Mouse (Mus musculus) heart, postnatal 14 days (tissue): ENCODE measurements around the gene Rgs7bp. TPM values are rescaled to one million over a fixed set of nuclear protein-coding genes. Genes with fewer than 3 reads are reported as not detected.
"Not testable (repeated sequence)": the region's sequence is repeated elsewhere in the genome, so short reads cannot be mapped to it uniquely, and the experiment has no call there.

Experiments used
- DNase-seq, 2 experiments: peaks; one replicate each; pipeline ENCODE4 v3.0.0; 2021 to 2022
- intact Hi-C: fragments of 180-260 bp; cut with DNase I; formaldehyde crosslinking; loops from one replicate; pipeline ENCODE4 v1.15.1; 2025
- total RNA-seq, 2 experiments: library from RNA; stranded (reverse); gene quantifications; 2 replicates each; pipeline ENCODE4 v1.2.3; 2021

The Rgs7bp gene
- total RNA-seq, 2 experiments from 2014 or later = 3.8 to 4.3 TPM

DNA sequence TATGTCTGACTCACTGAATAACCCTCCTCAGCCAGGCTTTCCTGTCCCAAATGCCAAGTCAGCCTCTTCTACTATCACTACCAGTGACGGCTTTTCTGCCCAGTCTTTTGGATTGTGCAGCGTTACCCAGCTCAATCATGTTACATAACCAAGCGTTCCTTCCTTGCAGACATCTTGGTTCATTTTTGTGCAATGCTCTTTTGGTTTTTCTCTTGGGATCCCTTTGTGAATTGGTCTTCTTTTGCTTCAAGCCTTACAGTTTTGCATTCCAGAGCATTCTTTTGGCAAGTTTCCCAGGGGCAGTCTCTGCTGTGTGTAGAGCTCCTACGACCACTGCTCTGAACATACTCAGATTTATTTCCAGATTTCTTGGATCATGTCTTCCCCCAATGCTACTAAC lies 95.0 kb downstream of the Rgs7bp start:
- intact Hi-C loops = loop anchor here (5.0 kb wide), 1 partner anchor 78 kb away; no protein-coding TSS in a partner anchor
- no peak for DNase-seq

DNA sequence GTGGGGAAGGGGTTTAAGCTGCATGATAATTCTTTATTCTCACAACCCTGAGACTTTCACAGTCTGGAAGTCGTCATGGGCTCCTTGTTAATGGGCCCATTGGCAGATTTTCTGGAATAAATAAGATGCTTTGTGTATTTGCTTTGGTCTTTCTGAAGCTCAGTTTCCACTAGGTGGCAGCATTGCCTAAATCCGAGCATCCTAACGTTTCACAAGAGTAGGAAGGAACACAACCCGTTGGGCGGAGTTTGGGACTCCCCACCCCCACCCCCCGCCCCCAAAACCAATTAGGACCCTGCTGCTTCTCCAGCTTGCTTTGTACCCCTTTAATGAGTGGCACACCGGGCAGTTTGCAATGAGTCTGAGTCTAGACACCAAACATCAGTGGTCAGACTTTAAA lies 106.8 kb downstream of the Rgs7bp start:
- peak; percentile 73 to 86 for DNase-seq
- intact Hi-C loops = loop anchor here (1.0 to 5.0 kb wide), 5 partner anchors 105 to 429 kb away; no protein-coding TSS in a partner anchor

DNA sequence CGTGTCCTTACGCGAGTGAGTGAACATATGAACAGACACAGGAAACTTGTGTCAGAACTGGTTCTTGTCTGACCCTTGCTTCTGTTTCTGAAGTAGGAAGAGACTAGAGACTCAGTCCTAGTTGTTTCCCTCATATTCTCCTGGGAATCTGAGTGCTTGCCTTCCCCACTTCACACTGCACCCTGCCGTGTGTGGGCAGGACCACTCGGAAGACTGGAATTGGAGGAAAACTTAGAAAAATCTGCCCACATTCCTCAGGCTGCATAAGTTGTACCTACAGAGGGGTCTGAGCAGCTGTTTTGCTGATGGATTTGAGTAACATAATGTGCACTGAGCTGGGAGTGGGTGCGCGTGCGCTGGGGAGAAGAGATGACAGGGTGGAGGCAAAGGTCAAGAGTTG lies 114.2 kb downstream of the Rgs7bp start:
- no peak for DNase-seq
- intact Hi-C loops = loop anchor here (1.0 to 2.0 kb wide), 2 partner anchors 135 to 654 kb away; partner anchors contain the start of gene Adamts6

- intact Hi-C loops = loop anchor here (1.0 to 2.0 kb wide), 2 partner anchors 135 to 653 kb away; partner anchors contain the start of gene Adamts6
- peak; percentile 70 to 79 for DNase-seq
These were observed 114.9 kb downstream of the Rgs7bp start for GRCm38 (mm10) chr13:104939856-104940255.

- DNase-seq = no peak
- intact Hi-C loops = no loop called here
These were observed 115.7 kb downstream of the Rgs7bp start for GRCm38 (mm10) chr13:104938966-104939593.

GRCm38 (mm10) chr13:104937759-104938158 lies 117.0 kb downstream of the Rgs7bp start:
- no peak for DNase-seq
- intact Hi-C loops = no loop called here

DNA sequence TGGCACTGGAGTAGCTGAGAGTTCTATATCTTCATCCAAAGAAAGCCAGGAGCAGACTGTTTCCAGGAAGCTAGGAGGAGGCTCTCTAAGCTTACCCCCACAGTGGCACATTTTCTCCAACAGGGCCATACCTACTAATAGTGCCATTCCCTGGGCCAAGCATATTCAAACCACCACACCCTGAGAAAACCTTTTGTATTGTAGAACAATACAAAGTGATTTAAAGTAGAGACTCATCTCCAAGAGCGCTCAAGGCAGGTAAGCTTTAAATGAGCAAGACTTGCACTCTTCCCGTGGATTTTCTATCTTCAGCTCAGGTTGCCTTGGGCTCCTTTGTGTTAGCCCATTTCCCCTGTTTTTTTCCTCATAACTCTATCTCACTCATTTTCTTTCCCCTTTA lies 118.1 kb downstream of the Rgs7bp start:
- no peak for DNase-seq
- intact Hi-C loops = no loop called here

DNA sequence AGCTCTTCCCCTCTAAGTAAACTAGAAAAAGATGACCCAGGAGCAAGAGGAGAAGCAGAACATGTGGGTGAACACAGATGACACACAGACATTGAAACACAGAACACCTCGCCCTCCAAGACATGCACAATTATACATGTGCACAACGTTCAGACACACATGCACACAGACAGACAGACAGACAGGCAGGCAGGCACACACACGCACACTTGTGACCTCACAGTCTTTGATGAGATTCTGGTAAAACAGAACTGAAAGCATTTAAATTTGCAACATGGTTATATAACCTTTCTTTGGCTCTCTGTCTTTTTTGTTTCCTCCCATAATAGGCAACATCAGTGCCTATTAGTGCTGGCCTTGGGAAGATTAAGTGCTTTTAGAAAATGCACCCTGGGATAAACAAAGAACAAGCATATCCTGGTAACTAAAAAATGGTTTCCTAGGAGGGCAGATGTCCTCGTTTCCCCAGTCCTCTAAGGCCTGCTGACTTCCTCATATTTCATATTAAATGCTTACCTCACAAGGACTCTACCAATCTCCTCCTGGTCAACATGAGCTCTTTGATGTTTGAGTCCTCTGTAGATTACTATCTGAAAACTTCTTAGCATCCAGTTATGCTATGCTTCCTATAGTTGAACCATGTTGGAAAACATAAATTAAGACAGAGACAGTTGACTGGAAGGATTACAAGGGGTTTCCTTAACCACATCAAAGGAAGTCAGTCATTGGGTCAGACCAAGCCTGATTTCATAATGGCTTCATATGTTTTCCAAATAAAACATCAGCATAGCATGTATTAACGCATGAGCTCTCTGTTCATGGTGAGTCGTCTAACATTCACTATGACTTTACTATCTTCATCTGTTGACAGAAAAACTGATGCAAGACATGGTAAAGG lies 122.8 kb downstream of the Rgs7bp start:
- intact Hi-C loops = no loop called here
- no peak for DNase-seq

DNA sequence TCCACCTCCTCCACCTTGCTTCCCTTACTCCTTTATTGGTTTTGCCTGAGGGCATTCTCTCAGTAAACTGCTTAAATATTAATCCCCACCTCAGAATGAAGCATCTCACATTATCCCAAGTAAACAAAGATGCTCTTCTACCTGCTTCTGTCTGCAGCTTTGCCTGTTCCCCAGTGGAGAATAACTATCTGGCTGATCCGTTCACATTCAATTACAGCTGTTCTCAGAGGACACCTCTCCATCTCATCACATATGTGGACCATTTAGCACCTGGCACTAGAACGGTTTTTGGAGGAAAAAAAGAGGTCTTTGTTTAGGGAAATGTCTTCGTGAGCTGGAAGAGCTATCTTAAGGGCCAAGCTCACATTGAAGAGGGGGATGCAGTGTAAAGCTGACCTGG lies 123.9 kb downstream of the Rgs7bp start:
- DNase-seq = no peak
- intact Hi-C loops = no loop called here

- intact Hi-C loops = no loop called here
- DNase-seq = peak in 1 of 2 experiments; percentile 7
These were observed 136.1 kb downstream of the Rgs7bp start for GRCm38 (mm10) chr13:104918663-104919062.

DNA sequence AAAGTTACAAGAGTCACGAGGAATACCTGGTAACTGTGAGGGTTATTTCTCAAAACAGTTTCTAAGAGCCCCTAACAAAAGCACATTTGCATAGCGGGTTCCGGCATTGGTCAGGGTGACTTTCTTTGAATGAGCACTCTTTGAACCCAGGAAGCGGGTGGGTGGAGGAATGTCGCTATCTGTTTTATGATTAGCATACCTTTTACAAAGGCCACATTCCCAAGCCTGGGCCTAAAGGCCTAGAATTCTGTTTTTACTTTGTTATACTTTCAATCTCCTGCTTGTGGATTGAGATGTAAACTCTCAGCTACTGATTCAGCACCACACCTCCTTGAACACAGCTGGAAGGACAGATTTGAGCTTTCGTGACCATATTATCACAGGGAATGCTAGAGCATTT lies 138.0 kb downstream of the Rgs7bp start:
- intact Hi-C loops, DNase-seq: not testable (repeated sequence)

DNA sequence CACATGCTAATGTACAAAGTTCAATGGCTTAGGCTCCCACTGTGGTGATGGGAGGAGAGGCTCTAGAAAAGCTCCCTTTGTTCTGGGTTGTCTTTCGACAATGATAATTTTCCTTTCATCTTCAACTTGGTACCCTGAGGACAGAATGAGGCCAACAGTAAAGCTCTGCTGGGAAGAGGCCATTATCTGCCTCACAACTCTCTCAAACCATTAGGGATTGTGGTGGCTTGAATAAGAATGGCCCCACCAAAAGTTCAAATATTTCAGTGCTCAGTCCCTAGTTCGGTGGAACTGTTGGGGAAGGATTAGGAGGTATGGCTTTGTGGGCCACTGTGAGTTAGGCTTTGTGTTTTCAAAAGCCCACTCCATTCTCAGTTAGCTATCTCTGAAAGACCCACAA lies 138.6 kb downstream of the Rgs7bp start:
- DNase-seq = no peak
- intact Hi-C loops = no loop called here

GRCm38 (mm10) chr13:104914288-104914895 lies 140.3 kb downstream of the Rgs7bp start:
- no peak for DNase-seq
- intact Hi-C loops = no loop called here

GRCm38 (mm10) chr13:104911626-104912025 lies 143.1 kb downstream of the Rgs7bp start:
- intact Hi-C loops, DNase-seq: not testable (repeated sequence)

- DNase-seq, intact Hi-C loops: not testable (repeated sequence)
These were observed 143.7 kb downstream of the Rgs7bp start for GRCm38 (mm10) chr13:104911006-104911405.

GRCm38 (mm10) chr13:104908691-104909090 lies 146.0 kb downstream of the Rgs7bp start:
- no peak for DNase-seq
- intact Hi-C loops = no loop called here

Other genes with a start within 250 kb of the Rgs7bp start
- 10 to 100 TPM; 17.1 to 17.3 TPM for gene Cwc27, start 237.8 kb downstream of the Rgs7bp start, total RNA-seq
- gene Shisal2b, start 191.0 kb downstream of the Rgs7bp start, total RNA-seq = not detected
- not detected for gene 4933425L06Rik, start 27.2 kb upstream of the Rgs7bp start, total RNA-seq
- under 1 TPM; 0.62 to 0.83 TPM for gene Rnf180, start 239.9 kb upstream of the Rgs7bp start, total RNA-seq